Mouse (Mus musculus): ENCODE data around the gene Spsb2. TPM values are rescaled to one million over a fixed set of nuclear protein-coding genes. Genes with fewer than 3 reads are reported as not detected.

Gene Spsb2
- total RNA-seq (2022) = 1 to 10 TPM; 1.9 to 4.1 (median 2.9) TPM

DNA sequence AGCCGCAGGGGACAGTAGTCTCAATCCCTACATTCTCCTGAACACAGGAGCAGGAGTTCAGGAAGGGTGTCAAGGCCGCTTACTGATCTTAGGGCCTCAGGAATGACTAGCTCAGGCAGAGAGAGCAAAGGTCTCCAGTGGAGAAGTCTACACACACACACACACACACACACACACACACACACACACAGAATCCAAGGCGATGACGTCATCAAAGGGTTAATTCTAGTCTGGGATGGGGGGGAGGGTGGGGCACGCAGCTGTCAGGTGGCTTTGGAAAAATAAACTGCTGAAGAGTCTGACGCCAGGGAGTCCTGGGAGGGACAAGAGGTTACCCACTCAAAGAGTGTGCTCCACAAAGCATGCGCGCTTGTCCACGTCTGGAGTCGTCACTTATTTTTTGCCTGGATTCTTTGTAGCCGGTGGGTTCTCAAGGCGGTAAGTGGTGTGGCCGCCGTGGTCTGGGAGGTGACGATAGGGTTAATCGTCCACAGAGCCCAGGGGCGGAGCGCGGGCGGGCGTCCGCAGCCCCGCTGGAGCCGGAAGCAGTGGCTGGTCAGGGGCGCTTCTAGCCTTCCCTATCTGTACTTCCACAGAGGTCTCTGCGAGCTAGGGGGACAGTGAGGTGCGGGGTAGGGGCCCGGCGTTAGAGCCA lies at the start of gene Spsb2:
Gene Spsb2, plus strand, starts transcription at position 304 of the 655 bp plus-strand sequence.
- DNase-seq (ENCODE audit: low spot score in 2 of 2) = peak; percentile 59 to 69

DNA sequence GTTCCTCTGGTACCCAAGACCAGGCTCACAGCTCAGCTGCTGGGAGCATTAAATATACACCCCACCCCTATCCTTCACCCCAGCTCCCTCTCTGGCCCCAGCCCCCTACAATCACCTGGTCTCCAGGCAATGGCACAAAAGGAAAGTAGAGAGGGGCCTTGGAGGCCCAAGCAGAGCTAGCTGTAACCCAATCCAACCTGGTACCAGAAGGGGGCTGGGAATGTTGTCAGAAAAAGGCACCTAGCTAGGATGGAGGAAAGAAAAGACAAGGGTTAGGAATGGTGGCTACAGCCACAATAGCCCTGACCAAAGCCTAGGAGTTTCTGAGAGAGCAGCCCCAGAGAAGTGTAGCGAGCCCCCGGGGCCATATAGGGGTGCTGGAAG lies 49.6 kb upstream of the Spsb2 start:
- DNase-seq (ENCODE audit: low spot score in 2 of 2) = no peak

DNA sequence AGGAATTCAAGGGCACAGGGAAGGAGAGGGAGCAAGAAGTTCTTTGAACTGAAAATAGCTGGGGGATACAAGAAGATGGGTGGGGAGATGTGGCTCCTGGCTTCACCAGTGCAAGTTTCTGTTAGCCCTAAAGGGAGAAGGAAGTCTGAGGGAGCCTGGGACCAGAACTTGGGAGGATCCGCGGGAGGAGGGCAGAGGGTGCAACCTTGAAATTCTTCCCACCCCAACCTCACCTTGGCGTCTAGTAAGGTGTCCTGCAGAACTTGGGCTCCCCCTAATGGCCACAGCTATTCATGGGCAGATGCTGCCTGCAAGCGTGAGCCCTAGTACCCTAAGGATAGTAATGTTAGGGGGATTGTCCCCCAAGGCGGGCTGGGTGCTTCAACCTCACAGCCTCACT lies 49.2 kb upstream of the Spsb2 start:
- peak; percentile 75 to 77 for DNase-seq (ENCODE audit: low spot score in 2 of 2)

DNA sequence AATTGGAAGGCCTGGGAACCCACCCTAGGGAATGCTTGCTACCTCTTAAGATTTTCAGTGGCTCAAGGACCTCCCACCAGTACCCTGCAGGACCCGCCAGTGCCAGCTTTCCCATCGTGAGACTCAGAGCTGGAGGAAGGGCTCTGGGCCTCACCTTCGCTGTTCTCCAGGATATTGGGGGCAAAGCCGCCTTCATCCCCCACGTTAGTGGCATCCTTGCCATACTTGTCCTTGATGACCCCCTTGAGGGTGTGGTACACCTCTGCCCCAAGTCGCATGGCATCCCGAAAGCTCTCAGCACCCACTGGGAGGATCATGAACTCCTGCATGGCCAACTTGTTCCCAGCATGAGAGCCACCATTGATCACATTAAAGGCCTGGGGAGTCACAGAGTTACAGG lies 42.5 kb upstream of the Spsb2 start:
- no peak for DNase-seq (ENCODE audit: low spot score in 2 of 2)

DNA sequence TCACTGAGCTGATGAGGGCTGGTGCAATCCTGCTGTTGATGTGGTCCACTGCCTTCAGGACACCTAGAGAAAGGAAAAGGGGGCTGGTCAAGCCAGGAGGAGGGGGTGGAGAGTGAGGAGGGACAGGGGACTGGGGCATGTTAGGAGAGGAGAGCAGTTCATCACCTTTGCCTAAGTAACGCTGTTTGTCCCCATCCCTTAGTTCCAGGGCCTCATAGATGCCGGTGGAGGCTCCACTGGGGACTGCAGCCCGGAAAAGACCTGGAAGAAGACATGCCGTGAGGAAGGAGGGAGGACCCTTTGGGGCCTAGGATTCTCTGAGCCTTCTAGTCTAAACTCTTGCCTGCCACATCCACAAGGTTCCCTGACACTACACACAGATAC lies 40.9 kb upstream of the Spsb2 start:
- no peak for DNase-seq (ENCODE audit: low spot score in 2 of 2)

DNA sequence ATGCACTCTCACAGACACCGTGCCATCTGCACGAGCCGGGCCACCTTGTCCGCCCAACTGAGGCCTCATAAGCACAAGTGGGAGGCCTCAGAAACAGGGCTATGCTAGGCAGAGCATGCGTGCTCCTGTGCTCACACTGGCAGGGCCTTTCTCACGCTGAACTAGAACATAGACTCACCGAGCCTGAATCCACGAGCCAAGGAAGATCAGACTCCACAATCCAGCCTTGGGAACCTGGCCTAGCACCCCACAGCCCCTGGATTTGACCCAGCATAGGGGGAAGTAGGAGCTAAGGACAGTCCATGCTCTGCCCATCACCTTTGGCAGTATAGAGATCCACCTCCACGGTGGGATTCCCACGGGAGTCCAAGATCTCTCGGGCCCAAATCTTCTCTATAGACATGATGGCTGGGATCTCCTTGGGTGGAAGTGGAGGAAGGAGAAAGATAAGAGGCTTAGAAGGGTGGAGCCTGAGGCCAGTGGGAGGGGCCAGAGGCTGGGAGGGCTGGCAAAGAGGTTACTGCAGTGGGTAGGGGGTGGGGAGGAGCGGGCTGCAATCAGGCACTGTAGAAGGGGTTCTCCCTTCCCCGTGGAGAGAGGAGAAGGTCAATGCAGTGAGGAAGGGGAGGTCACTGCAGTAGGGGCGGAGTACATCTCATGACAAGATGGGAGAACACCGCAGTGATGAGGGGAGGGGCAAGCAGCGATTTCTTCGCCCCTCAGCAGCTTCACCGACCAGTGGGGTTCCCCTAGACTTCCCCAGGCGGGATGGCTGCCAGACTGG lies 40.3 kb upstream of the Spsb2 start:
- DNase-seq (ENCODE audit: low spot score in 2 of 2) = no peak

DNA sequence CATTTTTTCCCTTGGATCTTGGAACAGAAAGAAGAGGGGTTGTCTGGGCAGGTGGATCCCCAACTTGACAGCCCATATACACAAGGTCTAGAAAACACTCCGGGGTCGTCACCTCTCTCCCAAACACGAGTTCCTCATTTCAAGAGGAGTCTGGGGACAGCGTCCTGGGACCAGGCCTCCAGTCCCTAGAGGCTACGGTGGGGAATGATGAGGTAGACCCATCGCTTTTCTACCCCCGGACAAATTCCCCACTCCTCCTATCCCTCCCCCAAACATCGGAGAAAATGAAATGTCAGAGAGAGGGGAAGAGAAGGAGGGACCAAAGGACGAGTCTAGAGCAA lies 39.8 kb upstream of the Spsb2 start:
- DNase-seq (ENCODE audit: low spot score in 2 of 2) = no peak

DNA sequence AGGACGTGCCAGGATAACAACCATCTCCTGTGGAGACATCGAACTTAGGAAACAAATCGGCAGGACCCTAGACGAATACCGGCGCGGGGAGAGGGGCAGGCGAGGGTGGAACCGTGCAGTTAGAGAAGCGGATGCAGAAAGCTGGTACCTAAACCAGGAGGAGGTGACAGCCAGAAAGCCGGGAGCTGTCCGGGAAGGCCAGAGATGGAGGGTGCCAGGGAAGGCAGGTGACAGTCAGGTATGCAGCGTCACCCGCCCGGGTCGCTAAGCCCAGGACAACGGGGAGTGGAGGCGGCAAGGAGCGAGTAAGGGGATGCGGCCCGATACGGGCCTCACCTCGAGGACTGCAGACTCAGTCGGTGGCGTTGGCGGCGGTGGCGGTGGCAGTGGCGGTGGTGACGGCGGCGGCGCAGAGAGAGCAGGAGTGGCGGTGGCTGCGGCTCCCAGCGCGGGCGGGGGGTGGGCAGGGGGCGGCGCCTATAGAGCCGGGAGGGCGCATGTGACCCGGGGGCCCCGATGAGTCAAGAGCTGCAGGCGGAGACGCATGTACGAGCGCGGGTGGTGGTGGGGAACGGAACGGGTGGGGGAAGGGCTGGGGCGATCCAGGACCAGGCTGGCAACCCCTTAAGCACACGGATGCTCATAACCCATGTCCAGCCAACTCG lies 39.2 kb upstream of the Spsb2 start, which contains the start of gene Eno2:
Gene Eno2, minus strand, starts transcription at position 573 of the 665 bp plus-strand sequence.
- DNase-seq (ENCODE audit: low spot score in 2 of 2) = no peak

DNA sequence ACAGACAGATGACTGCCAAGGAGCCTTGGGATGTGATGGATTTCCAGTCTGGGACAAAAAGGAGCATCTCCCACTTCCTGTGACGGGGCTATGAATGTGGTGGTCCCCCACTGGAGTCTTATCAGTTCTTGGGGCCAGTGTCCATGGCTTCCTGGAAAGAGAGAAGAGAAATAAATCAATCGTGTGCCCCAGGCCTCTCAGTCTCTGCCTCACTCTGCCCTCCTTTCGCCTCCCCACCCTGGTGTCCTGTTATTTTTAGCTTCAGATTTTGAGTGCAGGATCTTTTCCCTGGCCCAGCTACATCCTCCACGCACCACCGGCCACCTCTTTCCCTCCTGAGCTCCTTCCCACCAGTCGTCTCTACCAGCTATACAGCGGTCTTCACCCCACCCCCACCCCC lies 38.4 kb upstream of the Spsb2 start:
- DNase-seq (ENCODE audit: low spot score in 2 of 2) = no peak

DNA sequence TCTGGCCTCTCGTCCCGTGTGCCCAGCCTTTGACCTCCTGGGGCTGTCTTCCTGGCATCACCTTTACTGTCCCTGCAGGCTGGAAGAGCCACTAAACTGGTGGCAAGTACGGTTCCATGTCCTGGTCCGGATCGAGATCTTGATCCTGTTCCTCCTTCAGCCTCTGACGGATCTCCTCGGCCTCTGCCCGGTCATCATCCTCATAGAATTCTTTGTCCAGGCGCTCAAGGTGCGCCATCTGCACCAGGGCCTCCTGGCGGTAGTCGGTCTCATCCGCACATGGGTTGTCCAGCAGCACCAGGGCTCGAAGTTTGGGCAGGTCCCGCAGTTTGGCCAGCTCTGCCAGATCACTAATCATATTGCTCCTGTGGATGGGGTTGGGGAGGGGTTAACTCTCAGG lies 38.0 kb upstream of the Spsb2 start:
- no peak for DNase-seq (ENCODE audit: low spot score in 2 of 2)

DNA sequence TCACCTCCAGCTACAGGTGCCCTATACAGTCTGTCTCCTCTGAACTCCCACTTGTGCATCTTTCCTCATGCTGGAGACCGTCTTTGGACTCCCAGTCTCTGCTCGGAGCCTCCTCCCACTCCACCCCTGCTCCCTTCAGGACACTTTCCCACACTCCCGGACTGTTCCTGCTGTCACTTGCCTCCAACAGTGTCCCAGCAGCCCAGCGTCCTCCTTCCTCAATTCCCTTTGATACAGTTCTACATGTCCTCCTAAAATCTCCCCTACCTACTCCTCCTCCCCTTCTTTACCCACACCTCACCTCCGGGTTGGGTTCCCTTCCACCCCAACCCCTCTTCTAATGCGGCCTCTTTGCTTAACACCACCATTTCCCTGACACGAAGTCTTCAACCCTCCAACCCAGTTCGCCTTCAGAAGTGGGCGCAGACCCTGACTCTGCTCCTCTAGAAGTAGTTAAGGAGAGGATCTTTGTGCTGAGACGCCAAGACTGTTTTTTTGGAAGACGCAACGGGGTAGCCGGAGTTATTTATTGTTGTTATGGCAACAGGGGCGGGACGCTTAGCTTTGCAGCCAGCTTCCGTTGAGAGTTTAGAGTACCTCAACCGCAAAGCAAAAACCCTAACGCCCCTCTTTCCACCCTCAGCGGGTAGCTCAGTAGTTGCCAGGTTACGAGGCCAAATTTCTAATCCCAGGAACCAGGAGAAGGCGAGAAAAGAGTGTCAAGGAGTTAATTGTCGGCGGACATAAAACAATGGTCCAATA lies 29.1 kb upstream of the Spsb2 start, which contains the start of gene Lrrc23:
Gene Lrrc23, minus strand, starts transcription at position 506 of the 762 bp plus-strand sequence.
- DNase-seq (ENCODE audit: low spot score in 2 of 2) = no peak

DNA sequence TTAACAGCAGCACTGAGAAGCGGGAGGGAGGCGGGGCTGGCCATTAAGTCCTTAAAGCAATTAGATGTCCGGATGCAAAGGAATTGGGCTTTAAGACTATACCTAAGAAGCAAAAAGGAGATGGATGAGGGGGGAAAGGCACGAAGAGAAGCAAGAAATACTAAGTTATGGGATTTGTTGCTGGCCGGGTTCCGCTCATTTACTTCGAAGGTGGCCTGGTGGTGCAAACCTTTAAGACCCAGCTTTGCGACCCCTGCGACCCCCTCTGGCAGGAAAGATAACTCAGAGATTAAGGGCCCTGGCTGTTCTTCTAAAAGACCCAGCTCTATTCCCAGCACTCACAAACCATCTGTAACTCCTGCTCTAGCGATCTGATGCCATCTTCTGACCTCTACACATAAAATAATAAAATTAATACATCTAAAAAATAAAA lies 28.5 kb upstream of the Spsb2 start:
- no peak for DNase-seq (ENCODE audit: low spot score in 2 of 2)

DNA sequence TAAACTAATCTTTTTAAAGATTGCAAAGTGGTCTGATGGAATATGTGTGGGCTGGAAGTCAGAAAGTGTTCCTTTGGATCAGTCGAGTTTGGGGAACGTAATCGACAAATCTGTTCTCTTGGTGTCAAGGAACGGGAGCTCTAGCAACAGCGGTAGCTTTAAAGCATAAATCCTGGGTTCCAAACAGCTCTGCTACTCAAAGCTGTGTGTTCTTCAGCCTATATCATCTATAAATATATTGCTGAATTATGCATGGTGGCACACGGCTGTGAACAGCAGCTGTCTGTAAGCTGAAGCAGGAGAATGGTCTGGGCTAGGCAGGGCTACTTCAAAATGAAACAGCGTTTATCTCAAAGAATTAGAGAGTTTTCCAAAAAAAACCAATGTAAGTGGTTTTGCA lies 27.5 kb upstream of the Spsb2 start:
- DNase-seq (ENCODE audit: low spot score in 2 of 2) = no peak

DNA sequence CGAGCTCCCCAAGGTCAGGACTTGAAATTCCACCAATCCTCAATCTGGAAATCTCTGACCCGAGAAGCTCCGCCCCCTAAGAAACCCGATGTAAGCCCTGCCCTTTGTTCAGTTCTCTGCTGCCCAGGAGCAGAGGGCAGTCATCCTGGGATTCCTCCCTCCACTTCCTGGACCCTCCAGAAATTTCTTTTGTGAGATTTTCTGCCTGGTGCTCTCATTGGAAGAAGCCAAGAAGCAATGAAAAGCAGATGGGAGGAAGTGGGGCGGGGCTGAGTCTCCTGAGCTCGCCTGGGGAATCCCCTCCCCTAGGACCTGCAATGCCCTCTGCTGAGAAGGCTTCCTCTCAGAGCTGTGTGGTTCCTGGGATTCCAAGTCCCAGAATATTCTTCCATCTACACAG lies 26.0 kb upstream of the Spsb2 start:
- DNase-seq (ENCODE audit: low spot score in 2 of 2) = no peak

DNA sequence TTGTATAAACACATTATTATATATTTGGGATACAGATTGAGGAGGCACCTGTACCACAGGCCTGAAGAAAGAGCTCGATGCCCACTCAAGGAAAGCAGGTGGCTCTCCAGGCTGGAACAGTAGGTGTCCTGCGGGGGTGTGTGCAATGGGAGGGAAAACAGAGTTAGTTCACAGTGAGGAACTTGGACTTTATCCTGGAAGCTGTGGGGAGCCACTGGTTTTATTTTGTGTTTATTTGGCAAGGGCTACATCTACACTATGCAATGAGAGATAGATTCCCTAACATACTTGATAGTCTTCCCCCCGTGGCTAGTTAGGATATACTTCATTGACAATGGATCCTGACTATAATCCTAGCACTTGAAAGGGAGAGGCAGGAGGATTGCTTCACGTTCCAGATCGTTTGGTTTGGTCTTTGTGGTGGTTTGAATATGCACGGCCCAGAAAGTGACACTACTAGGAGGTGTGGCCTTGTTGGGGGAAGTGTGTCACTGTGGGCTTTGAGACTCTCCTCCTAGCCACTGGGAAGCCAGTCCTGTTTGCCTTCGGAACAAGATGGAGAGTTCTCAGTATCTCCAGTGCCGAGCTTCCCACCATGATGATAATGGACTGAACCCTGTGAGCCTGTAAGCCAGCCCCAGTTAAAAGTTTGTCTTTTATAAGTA lies 21.6 kb upstream of the Spsb2 start:
- DNase-seq (ENCODE audit: low spot score in 2 of 2) = no peak

DNA sequence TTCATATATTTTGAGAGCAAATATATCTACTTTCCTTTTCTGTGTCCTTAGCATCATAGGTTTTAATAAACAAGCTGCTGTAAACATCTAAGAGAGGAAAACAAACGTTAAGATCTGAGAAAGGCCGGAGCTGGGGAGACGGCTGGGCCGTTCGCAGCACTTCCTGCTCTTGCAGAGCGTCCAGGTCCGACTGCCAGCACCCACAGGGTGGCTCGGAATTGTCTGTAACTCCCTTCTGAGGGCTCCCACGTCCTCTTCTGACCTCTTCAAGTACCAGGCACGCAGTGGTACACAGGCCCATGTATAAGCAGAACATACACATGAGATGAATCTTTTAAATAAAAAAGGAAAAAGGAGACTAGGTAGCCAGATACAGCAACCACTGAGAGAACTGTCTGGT lies 20.7 kb upstream of the Spsb2 start:
- no peak for DNase-seq (ENCODE audit: low spot score in 2 of 2)

DNA sequence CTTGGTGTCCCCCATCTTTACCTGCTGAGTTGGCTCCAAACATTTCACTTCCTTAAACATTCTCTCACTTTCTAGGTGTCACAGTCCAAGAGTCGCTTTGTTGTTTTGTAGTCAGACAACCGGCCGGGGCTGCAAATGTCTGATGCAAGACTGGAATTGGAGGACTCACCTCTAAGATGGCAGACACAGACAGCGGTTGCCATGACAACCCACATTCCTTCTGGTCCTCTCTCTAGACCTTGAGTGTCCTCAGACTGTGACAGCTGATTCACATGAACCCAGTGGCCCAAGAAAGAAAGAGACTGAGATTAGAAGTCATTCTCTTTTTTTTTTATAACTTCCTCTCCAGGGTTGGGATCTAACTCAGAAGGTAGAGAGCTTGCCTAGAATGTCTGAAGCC lies 18.9 kb upstream of the Spsb2 start:
- DNase-seq (ENCODE audit: low spot score in 2 of 2) = no peak

DNA sequence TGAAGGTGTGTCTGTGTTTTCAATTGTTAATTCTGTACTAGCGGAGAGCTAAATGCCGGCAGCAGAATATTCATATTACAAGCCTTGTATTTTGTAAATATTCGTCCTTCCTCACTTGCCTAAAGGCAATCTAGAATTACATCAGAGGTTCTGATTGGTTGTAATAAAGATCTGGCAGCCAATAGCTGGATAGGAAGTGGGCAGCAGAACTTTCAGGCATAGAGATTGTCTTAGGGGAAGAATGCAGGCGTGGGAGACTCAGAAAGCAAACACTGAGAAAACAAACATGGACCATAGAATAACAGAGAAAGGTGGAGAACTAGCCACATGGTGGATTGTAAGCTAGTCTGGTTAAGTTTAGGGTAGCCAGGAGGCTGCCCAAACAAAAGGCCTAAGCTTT lies 18.3 kb upstream of the Spsb2 start:
- no peak for DNase-seq (ENCODE audit: low spot score in 2 of 2)

DNA sequence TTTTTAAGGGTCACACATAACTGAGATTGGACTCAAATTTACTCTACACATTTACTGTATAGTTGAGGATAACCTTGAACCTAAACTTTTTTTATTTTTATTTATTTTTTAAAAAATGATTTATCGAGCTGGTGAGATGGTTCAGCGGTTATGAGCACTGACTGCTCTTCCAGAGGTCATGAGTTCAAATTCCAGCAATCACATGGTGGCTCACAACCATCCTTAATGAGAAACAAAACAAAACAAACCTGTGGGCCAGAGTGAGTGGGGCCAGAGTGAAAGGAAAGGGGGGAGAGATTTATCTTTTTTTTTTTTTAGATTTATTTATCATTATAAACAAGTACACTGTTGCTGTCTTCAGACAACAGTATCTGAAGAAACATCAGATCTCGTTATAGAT lies 16.6 kb upstream of the Spsb2 start:
- no peak for DNase-seq (ENCODE audit: low spot score in 2 of 2)

DNA sequence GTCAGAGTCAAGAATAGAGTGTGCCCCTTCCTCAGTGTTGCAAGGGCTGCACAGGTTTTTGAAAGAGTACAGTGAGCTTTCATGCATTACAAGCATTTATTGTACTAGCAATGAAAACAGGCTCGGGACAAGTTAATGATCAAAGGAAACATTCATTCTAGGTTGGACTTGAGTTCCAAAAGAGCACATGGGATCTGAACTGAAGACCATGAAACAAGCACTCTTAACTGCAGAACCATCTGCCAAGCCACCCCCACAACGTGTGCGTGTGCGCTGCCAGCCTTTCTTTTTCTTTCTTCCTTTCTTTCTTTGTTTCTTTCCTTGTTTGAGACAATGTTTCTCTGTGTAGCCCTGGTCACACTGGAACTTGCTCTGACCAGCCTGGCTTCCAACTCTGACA lies 12.7 kb upstream of the Spsb2 start:
- DNase-seq (ENCODE audit: low spot score in 2 of 2) = no peak

DNA sequence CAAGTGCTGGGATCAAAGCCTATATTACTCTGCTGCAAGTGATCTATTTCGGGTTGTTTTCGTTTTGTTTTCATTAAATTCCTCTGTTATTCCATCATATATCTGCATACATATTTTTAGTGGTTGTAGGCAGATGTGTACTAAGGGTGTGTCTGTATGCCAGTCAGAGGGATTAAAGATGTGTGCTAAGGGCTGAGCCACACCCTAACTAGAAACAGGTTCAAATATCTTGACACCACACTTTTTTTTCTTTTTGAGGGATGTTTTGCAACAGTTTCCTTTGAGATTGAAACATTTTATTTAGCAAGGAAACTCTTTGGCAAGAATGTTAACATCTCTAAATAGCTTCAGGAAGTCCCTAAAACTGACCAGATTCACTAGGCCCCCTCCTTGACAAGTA lies 12.3 kb upstream of the Spsb2 start:
- no peak for DNase-seq (ENCODE audit: low spot score in 2 of 2)

Measured in gastrocnemius, adult 8-10 months (tissue).